Mouse (Mus musculus): ENCODE results near the gene Cryba1. TPM values are rescaled to one million over a fixed set of nuclear protein-coding genes. Genes with fewer than 3 reads are reported as not detected.

Cryba1 gene
- polyA plus RNA-seq, 2 experiments = not detected

DNA sequence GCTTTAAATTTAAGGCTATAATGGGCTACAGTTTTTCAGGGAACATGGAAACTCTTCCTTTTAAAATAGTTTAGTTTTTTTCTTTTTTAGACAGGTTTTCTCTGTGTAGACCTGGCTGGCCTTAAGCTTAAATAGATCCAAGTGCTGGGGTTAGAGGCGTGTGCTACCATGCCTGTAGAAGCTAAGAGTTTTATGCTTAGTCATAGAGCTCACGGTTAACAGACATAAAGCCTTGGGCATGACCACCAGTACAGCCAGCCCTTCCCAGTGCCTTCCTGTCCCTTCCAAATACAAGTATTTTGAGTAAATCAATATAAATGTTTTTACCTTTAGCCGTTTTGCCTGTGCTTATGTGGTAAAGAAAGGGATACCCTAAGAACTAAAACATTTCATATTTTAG, 19.2 kb downstream of the Cryba1 start:
- DNase-seq (ENCODE audit: low read depth in 3 of 3, low spot score in 3 of 3) (no peak), ATAC-seq (ENCODE audit: insufficient read depth) (no peak)
- Histone ChIP-seq H3K27me3 (ENCODE audit: control insufficient read depth, insufficient read depth, low read length) (no peaks in the 10 kb centered on the region), H3K9ac (replicated peaks) (no peak overlapping the region), H3K36me3 (replicated peaks; ENCODE audit: control insufficient read depth, insufficient read depth, low read depth) (peaks cover 22% of the 10 kb centered on the region), H3K9me3 (ENCODE audit: control insufficient read depth, low read length) (no peaks in the 10 kb centered on the region), H3K4me2 (ENCODE audit: low read depth) (no peak overlapping the region), H3K4me1 (replicated peaks; ENCODE audit: control insufficient read depth in 2 of 2, insufficient read depth in 2 of 2, low read length in 1 of 2) (no peaks in the 10 kb centered on the region), H3K27ac (no peak overlapping the region), H3K4me3 (ENCODE audit: insufficient read depth in 1 of 2, low read depth in 2 of 2, low read length in 2 of 2) (no peak overlapping the region)
- TF ChIP-seq CTCF (IDR thresholded peaks at IDR 0.05; ENCODE audit: low read depth) = no peak
- TF ChIP-seq EP300 (IDR thresholded peaks at IDR 0.05; ENCODE audit: low read depth) = no peak
- WGBS (ENCODE audit: insufficient replicate concordance) = 39% methylated on average over 3 of the region's 3 CpGs

GRCm38 (mm10) chr11:77697232-77697631, 27.9 kb downstream of the Cryba1 start:
- Histone ChIP-seq H3K9ac (replicated peaks) (no peak overlapping the region), H3K4me3 (ENCODE audit: insufficient read depth in 1 of 2, low read depth in 2 of 2, low read length in 2 of 2) (no peak overlapping the region), H3K4me1 (replicated peaks; ENCODE audit: control insufficient read depth in 2 of 2, insufficient read depth in 2 of 2, low read length in 1 of 2) (peaks cover 0 to 2% of the 10 kb centered on the region in 2 experiments; a peak in 1 of 4 replicates), H3K4me2 (ENCODE audit: low read depth) (no peak overlapping the region), H3K9me3 (ENCODE audit: control insufficient read depth, low read length) (no peaks in the 10 kb centered on the region), H3K36me3 (replicated peaks; ENCODE audit: control insufficient read depth, insufficient read depth, low read depth) (peaks cover 51% of the 10 kb centered on the region), H3K27ac (no peak overlapping the region), H3K27me3 (ENCODE audit: control insufficient read depth, insufficient read depth, low read length) (no peaks in the 10 kb centered on the region)
- WGBS (ENCODE audit: insufficient replicate concordance) = 41% methylated on average over 2 of the region's 2 CpGs
- no peak for DNase-seq (ENCODE audit: low read depth in 3 of 3, low spot score in 3 of 3)
- no peak for TF ChIP-seq CTCF (IDR thresholded peaks at IDR 0.05; ENCODE audit: low read depth)
- TF ChIP-seq EP300 (IDR thresholded peaks at IDR 0.05; ENCODE audit: low read depth) = no peak
- no peak for ATAC-seq (ENCODE audit: insufficient read depth)

DNA sequence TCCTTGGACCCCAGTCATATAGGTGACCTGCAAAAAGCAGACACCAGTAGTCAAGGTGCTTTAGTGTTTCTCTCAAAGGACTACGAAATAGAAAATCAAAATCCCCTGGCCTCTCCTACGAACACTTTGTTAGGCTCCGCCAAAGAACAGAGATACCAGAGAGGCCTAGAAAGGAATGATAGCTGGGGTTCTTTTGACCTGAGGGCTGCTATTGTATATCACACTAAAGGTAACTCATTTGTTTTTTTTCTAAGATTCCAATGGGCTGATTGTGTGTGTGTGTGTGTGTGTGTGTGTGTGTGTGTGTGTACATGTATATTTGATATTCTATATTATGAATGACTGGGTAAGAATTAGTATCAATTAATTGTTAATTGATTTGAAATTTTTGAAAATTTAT, 32.1 kb downstream of the Cryba1 start:
- TF ChIP-seq CTCF (IDR thresholded peaks at IDR 0.05; ENCODE audit: low read depth) (no peak), EP300 (IDR thresholded peaks at IDR 0.05; ENCODE audit: low read depth) (no peak)
- Histone ChIP-seq H3K9ac (replicated peaks) (no peak overlapping the region), H3K27ac (no peak overlapping the region), H3K4me1 (replicated peaks; ENCODE audit: control insufficient read depth in 2 of 2, insufficient read depth in 2 of 2, low read length in 1 of 2) (0 out of 4 replicates have a peak, but pooled peaks cover 0 to 5% of the 10 kb centered on the region in 2 experiments), H3K36me3 (replicated peaks; ENCODE audit: control insufficient read depth, insufficient read depth, low read depth) (peaks cover 50% of the 10 kb centered on the region), H3K4me2 (ENCODE audit: low read depth) (no peak overlapping the region), H3K4me3 (ENCODE audit: insufficient read depth in 1 of 2, low read depth in 2 of 2, low read length in 2 of 2) (no peak overlapping the region), H3K27me3 (ENCODE audit: control insufficient read depth, insufficient read depth, low read length) (no peaks in the 10 kb centered on the region), H3K9me3 (ENCODE audit: control insufficient read depth, low read length) (no peaks in the 10 kb centered on the region)
- ATAC-seq (ENCODE audit: insufficient read depth) (no peak), DNase-seq (ENCODE audit: low read depth in 3 of 3, low spot score in 3 of 3) (no peak)
- WGBS (ENCODE audit: insufficient replicate concordance) = 72% methylated on average over 3 of the region's 3 CpGs

- peak overlapping the region; percentile 98 for H3K9ac ChIP-seq (replicated peaks)
- no peaks in the 10 kb centered on the region for H3K27me3 ChIP-seq (ENCODE audit: control insufficient read depth, insufficient read depth, low read length)
- peak overlapping the region; percentile 66 for H3K27ac ChIP-seq
- ATAC-seq (ENCODE audit: insufficient read depth) (no peak), DNase-seq (ENCODE audit: low read depth in 3 of 3, low spot score in 3 of 3) (peak; percentile 31 to 57 (median 36))
- H3K36me3 ChIP-seq (replicated peaks; ENCODE audit: control insufficient read depth, insufficient read depth, low read depth) = peaks cover 18% of the 10 kb centered on the region
- H3K9me3 ChIP-seq (ENCODE audit: control insufficient read depth, low read length) = no peaks in the 10 kb centered on the region
- H3K4me3 ChIP-seq (ENCODE audit: insufficient read depth in 1 of 2, low read depth in 2 of 2, low read length in 2 of 2) = peak overlapping the region; percentile 79 to 96
- peaks cover 2% of the 10 kb centered on the region in 2 experiments; a peak in 3 of 4 replicates for H3K4me1 ChIP-seq (replicated peaks; ENCODE audit: control insufficient read depth in 2 of 2, insufficient read depth in 2 of 2, low read length in 1 of 2)
- H3K4me2 ChIP-seq (ENCODE audit: low read depth) = peak overlapping the region; percentile 76
- under 1% methylated on average over 37 of the region's 40 CpGs for WGBS (ENCODE audit: insufficient replicate concordance)
- no peak for TF ChIP-seq EP300 (IDR thresholded peaks at IDR 0.05; ENCODE audit: low read depth)
- TF ChIP-seq CTCF (IDR thresholded peaks at IDR 0.05; ENCODE audit: low read depth) = no peak
Observed at GRCm38 (mm10) chr11:77687541-77688131, 37.4 kb downstream of the Cryba1 start.

DNA sequence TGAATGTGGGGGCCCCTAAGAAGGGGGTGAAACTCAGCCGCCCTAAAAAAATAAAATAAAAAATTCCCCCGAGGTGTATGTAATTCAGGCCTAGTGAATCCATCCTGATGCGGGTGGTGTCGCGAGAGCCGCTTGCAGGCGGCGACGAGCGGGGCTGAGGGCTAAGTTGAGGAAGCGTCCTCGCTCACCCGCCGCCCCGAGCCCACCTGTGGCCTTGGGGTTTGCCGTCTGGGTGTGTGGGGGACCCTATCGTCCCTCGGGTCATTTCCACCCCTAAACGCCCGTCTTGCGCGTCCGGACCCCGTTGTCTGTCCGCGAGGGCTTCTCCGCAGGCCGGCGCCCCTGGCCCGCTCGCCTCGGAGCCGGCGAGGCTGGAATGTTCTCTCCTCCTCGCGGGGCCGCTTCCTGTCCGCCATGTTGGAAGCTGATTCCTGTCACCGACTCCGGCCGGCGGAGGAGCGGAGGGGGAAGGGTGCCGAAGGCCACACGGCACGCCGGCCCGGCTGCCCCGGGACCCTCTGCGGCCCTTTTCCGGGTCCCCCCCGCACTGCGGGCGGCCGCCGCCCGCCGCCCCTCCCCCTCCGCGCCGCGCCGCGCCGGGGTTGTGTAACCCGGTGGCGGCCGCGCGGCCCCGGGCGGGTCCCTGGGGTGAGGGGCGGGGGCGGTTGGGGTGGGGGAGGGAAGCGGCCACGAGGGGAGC, 38.1 kb downstream of the Cryba1 start:
- Histone ChIP-seq H3K27me3 (ENCODE audit: control insufficient read depth, insufficient read depth, low read length) (no peaks in the 10 kb centered on the region), H3K4me3 (ENCODE audit: insufficient read depth in 1 of 2, low read depth in 2 of 2, low read length in 2 of 2) (peak overlapping the region; percentile 82 to 96), H3K9me3 (ENCODE audit: control insufficient read depth, low read length) (no peaks in the 10 kb centered on the region), H3K36me3 (replicated peaks; ENCODE audit: control insufficient read depth, insufficient read depth, low read depth) (peaks cover 11% of the 10 kb centered on the region), H3K27ac (peak overlapping the region; percentile 66), H3K4me2 (ENCODE audit: low read depth) (peak overlapping the region; percentile 76), H3K4me1 (replicated peaks; ENCODE audit: control insufficient read depth in 2 of 2, insufficient read depth in 2 of 2, low read length in 1 of 2) (peaks cover 2% of the 10 kb centered on the region in 2 experiments; a peak in 3 of 4 replicates), H3K9ac (replicated peaks) (peak overlapping the region; percentile 98)
- TF ChIP-seq CTCF (IDR thresholded peaks at IDR 0.05; ENCODE audit: low read depth) (no peak), EP300 (IDR thresholded peaks at IDR 0.05; ENCODE audit: low read depth) (no peak)
- DNase-seq (ENCODE audit: low read depth in 3 of 3, low spot score in 3 of 3) (peak; percentile 28 to 49 (median 37)), ATAC-seq (ENCODE audit: insufficient read depth) (peak; percentile 30; the same call in 1 of the 2 replicates)
- under 1% methylated on average over 60 of the region's 76 CpGs for WGBS (ENCODE audit: insufficient replicate concordance)

Measured in liver, embryonic 14.5 days (tissue).